Mouse (Mus musculus) cortical plate, adult 2 months (tissue): ENCODE measurements around the gene Ush1g.

Experiments
- CTCF ChIP-seq: fragments of 200-500 bp; IDR thresholded peaks from 2 replicates; pipeline ENCODE4 v1.5.1; 2011; ENCODE audit warnings: mild to moderate bottlenecking, control low read depth, low read length; ENCODE audit not compliant: insufficient read depth; ENCODE audit errors: extremely low read depth
- POLR2A ChIP-seq: fragments of 200-500 bp; IDR thresholded peaks from 2 replicates; pipeline ENCODE4 v1.6.1; 2011; ENCODE audit warnings: mild to moderate bottlenecking, low read length, control low read depth; ENCODE audit not compliant: insufficient read depth; ENCODE audit errors: extremely low read depth

DNA sequence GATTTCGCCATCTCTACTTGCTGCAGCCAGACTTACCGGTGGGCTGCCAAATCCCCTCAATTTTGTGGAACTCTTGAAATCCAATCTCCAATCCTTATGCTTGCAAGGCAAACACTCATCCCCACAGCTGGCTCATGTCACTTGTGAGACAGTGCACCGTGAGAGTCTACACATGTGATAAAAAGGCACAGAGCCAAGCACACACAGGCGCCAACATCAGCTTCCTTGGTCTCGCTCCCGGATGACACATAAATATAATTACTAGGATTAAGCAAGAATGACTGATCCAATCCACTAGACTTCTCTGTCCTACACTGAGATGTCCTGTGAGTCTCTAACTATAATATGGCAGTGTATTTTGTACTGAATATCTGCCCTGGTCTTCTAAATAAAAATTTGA is 30.9 kb downstream of the Ush1g start:
- TF ChIP-seq CTCF (no peak), POLR2A (no peak)
